Mouse (Mus musculus): Measurements from ENCODE around the gene Eva1c. TPM values are rescaled to one million over a fixed set of nuclear protein-coding genes. Genes with fewer than 3 reads are reported as not detected.
A peak's percentile ranks its signal among the peaks of the same experiment; 100 is the strongest.

Eva1c gene
- polyA plus RNA-seq, 1 experiment from 2014 or later, result 3.6 TPM

DNA sequence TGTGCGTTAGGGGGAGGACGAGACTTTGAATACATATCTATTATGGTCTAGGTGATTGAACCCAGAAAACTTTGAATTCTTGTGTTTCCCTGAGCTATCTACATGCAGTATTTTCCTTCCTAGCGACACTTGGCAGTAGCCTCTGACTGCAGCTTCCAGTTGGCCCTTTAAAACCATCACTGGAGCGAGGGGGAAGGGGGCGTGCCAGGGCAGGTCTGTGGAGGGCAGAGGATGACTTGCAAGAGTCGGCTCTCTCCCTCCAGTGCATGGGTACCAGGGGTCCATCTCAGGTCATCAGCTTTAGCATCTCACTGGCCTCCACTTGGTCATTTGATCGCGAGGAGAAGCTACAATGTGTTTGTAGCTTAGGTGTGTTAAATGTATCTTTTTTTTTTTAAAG lies 46.4 kb downstream of the Eva1c start:
- Histone ChIP-seq H3K27me3 (ENCODE audit: control insufficient read depth, insufficient read depth, low read length) (no peaks in the 10 kb centered on the region), H3K4me2 (replicated peaks; ENCODE audit: low read depth) (no peak overlapping the region), H3K27ac (replicated peaks) (no peak overlapping the region), H3K9ac (ENCODE audit: low read length) (no peak overlapping the region), H3K4me3 (ENCODE audit: low read depth, low read length) (no peak overlapping the region), H3K36me3 (ENCODE audit: control insufficient read depth, insufficient read depth, low read length) (no peaks in the 10 kb centered on the region), H3K9me3 (ENCODE audit: control insufficient read depth, low read length) (no peaks in the 10 kb centered on the region), H3K4me1 (replicated peaks; ENCODE audit: control insufficient read depth, insufficient read depth) (no peaks in the 10 kb centered on the region)
- 67% methylated on average over 8 of the region's 8 CpGs for WGBS
- TF ChIP-seq EP300 (optimal IDR thresholded peaks at IDR 0.05) (no peak), CTCF (IDR thresholded peaks at IDR 0.05; ENCODE audit: low read depth) (no peak)
- DNase-seq (ENCODE audit: low spot score) (no peak), ATAC-seq (ENCODE audit: low FRiP score, low TSS enrichment) (no peak)

- Histone ChIP-seq H3K4me1 (replicated peaks; ENCODE audit: control insufficient read depth, insufficient read depth) (no peaks in the 10 kb centered on the region), H3K9me3 (ENCODE audit: control insufficient read depth, low read length) (no peaks in the 10 kb centered on the region), H3K27me3 (ENCODE audit: control insufficient read depth, insufficient read depth, low read length) (no peaks in the 10 kb centered on the region), H3K9ac (ENCODE audit: low read length) (no peak overlapping the region), H3K27ac (replicated peaks) (no peak overlapping the region), H3K4me3 (ENCODE audit: low read depth, low read length) (no peak overlapping the region), H3K4me2 (replicated peaks; ENCODE audit: low read depth) (no peak overlapping the region), H3K36me3 (ENCODE audit: control insufficient read depth, insufficient read depth, low read length) (no peaks in the 10 kb centered on the region)
- TF ChIP-seq EP300 (optimal IDR thresholded peaks at IDR 0.05), result no peak
- no peak for TF ChIP-seq CTCF (IDR thresholded peaks at IDR 0.05; ENCODE audit: low read depth)
- 63% methylated on average over 5 of the region's 5 CpGs for WGBS
- DNase-seq (ENCODE audit: low spot score), result no peak
- ATAC-seq (ENCODE audit: low FRiP score, low TSS enrichment), result no peak
Observed at GRCm38 (mm10) chr16:90874536-90874935, 48.0 kb downstream of the Eva1c start.

DNA sequence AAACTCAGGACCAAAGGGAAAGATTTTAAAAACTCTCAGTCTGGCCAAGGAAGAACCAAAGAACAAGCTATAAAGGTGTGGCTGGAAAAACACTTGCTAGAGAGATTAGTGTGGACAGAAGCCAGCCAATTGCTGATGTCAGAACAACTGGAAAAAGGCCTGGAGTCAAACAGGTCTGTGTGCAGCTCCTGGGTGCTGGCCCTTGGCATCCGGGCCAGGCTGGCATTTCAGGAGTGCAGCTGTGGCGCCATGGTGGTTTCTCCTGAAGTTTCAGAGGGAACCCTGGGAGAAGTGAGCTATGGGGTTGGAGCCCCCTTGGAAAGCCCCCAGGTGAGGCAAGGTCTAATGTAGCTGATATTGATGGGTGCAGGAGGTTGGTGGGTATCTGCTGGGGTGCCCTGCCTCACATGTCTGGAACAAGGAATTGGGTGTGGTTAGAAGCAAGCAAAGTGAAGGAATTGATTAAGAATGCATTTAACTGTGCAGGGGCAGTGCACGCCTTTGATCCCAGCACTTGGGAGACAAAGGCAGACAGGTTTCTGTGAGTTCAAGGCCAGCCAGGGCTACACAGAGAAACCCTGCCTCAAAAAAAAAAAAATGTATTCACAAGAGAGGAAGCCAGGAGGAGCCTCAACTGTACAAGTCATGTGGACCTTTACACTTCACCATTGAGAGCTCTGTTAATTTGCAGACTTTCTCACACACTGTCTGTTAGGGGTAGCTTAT lies 51.8 kb downstream of the Eva1c start:
- Histone ChIP-seq H3K27me3 (ENCODE audit: control insufficient read depth, insufficient read depth, low read length) (no peaks in the 10 kb centered on the region), H3K4me2 (replicated peaks; ENCODE audit: low read depth) (no peak overlapping the region), H3K36me3 (ENCODE audit: control insufficient read depth, insufficient read depth, low read length) (no peaks in the 10 kb centered on the region), H3K4me3 (ENCODE audit: low read depth, low read length) (no peak overlapping the region), H3K4me1 (replicated peaks; ENCODE audit: control insufficient read depth, insufficient read depth) (no peaks in the 10 kb centered on the region), H3K27ac (replicated peaks) (no peak overlapping the region), H3K9ac (ENCODE audit: low read length) (no peak overlapping the region), H3K9me3 (ENCODE audit: control insufficient read depth, low read length) (no peaks in the 10 kb centered on the region)
- 65% methylated on average over 3 of the region's 3 CpGs for whole genome bisulfite sequencing
- DNase-seq (ENCODE audit: low spot score) (peak; percentile 35), ATAC-seq (ENCODE audit: low FRiP score, low TSS enrichment) (peak; percentile 51; the same call in 1 of the 2 replicates)
- TF ChIP-seq EP300 (optimal IDR thresholded peaks at IDR 0.05) (no peak), CTCF (IDR thresholded peaks at IDR 0.05; ENCODE audit: low read depth) (no peak)

GRCm38 (mm10) chr16:90882501-90882977 lies 56.0 kb downstream of the Eva1c start:
- no peaks in the 10 kb centered on the region for H3K27me3 ChIP-seq (ENCODE audit: control insufficient read depth, insufficient read depth, low read length)
- TF ChIP-seq EP300 (optimal IDR thresholded peaks at IDR 0.05) (no peak), CTCF (IDR thresholded peaks at IDR 0.05; ENCODE audit: low read depth) (no peak)
- H3K36me3 ChIP-seq (ENCODE audit: control insufficient read depth, insufficient read depth, low read length), result no peaks in the 10 kb centered on the region
- H3K4me1 ChIP-seq (replicated peaks; ENCODE audit: control insufficient read depth, insufficient read depth), result no peaks in the 10 kb centered on the region
- DNase-seq (ENCODE audit: low spot score) (no peak), ATAC-seq (ENCODE audit: low FRiP score, low TSS enrichment) (no peak)
- H3K27ac ChIP-seq (replicated peaks), result no peak overlapping the region
- 44% methylated on average over 8 of the region's 8 CpGs for WGBS
- no peak overlapping the region for H3K4me2 ChIP-seq (replicated peaks; ENCODE audit: low read depth)
- H3K9me3 ChIP-seq (ENCODE audit: control insufficient read depth, low read length), result no peaks in the 10 kb centered on the region
- no peak overlapping the region for H3K9ac ChIP-seq (ENCODE audit: low read length)
- H3K4me3 ChIP-seq (ENCODE audit: low read depth, low read length), result no peak overlapping the region

DNA sequence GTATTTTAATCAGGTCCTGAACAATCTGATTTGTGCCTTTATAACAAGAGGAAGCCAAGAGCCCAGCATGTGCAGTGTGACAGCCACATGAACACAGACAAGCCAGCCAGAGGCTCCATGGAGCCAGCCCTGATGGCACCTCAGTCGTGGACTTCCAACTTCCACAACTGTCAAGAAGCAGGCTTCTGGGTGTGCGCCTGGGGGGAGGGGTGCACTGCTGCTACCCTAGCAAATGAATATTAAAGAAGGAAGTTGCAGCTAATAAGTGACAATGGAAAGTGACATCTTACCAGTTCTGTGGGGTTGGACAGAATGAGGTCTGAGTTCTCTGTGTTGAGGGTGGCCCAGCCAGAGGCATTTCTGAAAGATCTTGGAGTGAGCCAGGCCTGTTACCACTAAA lies 58.8 kb downstream of the Eva1c start:
- Histone ChIP-seq H3K4me2 (replicated peaks; ENCODE audit: low read depth) (no peak overlapping the region), H3K27ac (replicated peaks) (0 out of 2 replicates have a peak overlapping the region, but pooled peaks have one; percentile 35)

More for the DNA sequence above, 58.8 kb downstream of the Eva1c start:
- no peaks in the 10 kb centered on the region for H3K27me3 ChIP-seq (ENCODE audit: control insufficient read depth, insufficient read depth, low read length)
- no peaks in the 10 kb centered on the region for H3K36me3 ChIP-seq (ENCODE audit: control insufficient read depth, insufficient read depth, low read length)
- TF ChIP-seq CTCF (IDR thresholded peaks at IDR 0.05; ENCODE audit: low read depth), result no peak
- no peak for TF ChIP-seq EP300 (optimal IDR thresholded peaks at IDR 0.05)
- H3K9me3 ChIP-seq (ENCODE audit: control insufficient read depth, low read length), result no peaks in the 10 kb centered on the region
- no peak for ATAC-seq (ENCODE audit: low FRiP score, low TSS enrichment)
- DNase-seq (ENCODE audit: low spot score), result no peak
- no peak overlapping the region for H3K4me3 ChIP-seq (ENCODE audit: low read depth, low read length)
- no peaks in the 10 kb centered on the region for H3K4me1 ChIP-seq (replicated peaks; ENCODE audit: control insufficient read depth, insufficient read depth)
- H3K9ac ChIP-seq (ENCODE audit: low read length), result no peak overlapping the region
- 72% methylated on average over 2 of the region's 2 CpGs for WGBS
